Mouse (Mus musculus) layer of hippocampus, adult 2 months (tissue): ENCODE measurements around the gene Ccnd3. TPM values are rescaled to one million over a fixed set of nuclear protein-coding genes. Genes with fewer than 3 reads are reported as not detected.

ENCODE experiments used
- DNase-seq, 2 experiments: peaks; one replicate each; pipeline ENCODE4 v3.0.0; 2022; ENCODE audit warnings: low spot score in 2 of 2
- H3K27ac ChIP-seq: fragments of 200-600 bp; 2 replicates; pipeline ENCODE4 v1.8.1; 2022
- H3K4me3 ChIP-seq: fragments of 200-600 bp; 2 replicates; pipeline ENCODE4 v1.8.1; 2022; ENCODE audit warnings: mild to moderate bottlenecking
- CTCF ChIP-seq: fragments of 200-600 bp; conservative IDR thresholded peaks from 2 replicates; pipeline ENCODE4 v1.8.1; 2022; ENCODE audit warnings: antibody characterized with exemption, mild to moderate bottlenecking, moderate library complexity
- total RNA-seq, 2 experiments: library from RNA; stranded (reverse); gene quantifications; 2 replicates each; pipeline ENCODE4 v1.2.3; 2021

The Ccnd3 gene
- total RNA-seq, 2 experiments from 2014 or later, result 33.9 to 41.8 TPM

GRCm38 (mm10) chr17:47632181-47632840 lies 127.5 kb downstream of the Ccnd3 start:
- no peak overlapping the region for H3K4me3 ChIP-seq

DNA sequence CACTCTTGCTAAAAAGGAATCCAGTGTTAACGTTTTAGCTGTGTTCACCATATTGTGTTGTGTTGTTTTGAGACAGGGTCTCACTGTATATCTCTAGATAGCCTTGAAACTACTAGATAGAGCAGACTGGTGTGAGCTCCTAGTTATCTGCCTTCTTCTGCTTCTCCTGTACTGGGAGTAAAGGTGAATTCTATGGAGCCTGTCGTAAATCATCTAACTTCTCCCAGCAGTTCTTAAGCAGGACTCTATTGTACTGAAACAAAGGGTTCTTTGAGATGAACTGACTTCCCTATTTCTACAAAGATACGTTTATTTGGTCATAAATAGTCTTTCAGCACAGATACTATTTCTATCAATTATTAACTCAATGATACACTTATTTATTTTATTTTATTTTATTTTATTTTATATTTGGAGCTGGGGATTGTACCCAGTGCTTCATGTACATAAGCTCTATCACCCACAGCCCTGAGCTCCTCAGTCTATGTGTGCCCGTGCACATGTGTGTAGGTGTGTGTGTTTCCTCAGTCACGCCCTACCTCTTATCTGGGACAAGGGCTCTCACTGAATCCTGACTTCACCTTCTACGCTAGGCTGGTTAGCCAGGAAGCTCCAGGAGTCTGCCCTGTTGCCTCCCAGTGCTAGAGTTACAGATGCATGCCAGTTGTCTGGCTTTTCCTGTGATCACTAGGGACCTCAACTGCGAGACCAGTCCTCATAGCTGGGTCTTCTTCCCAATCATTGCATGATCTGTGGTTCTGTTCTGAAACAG lies 129.3 kb downstream of the Ccnd3 start:
- no peak for TF ChIP-seq CTCF
- no peak for DNase-seq
- H3K27ac ChIP-seq, result no peak overlapping the region
- no peak overlapping the region for H3K4me3 ChIP-seq

More at GRCm38 (mm10) chr17:47632181-47632840, 127.5 kb downstream of the Ccnd3 start:
- no peak overlapping the region for H3K27ac ChIP-seq
- DNase-seq, result no peak
- 0 out of 2 replicates have a peak, but pooled peaks have one; percentile 10 for TF ChIP-seq CTCF

GRCm38 (mm10) chr17:47642992-47643391 lies 138.1 kb downstream of the Ccnd3 start:
- Histone ChIP-seq H3K4me3 (no peak overlapping the region), H3K27ac (no peak overlapping the region)
- peak; percentile 64 for TF ChIP-seq CTCF
- DNase-seq, result no peak

DNA sequence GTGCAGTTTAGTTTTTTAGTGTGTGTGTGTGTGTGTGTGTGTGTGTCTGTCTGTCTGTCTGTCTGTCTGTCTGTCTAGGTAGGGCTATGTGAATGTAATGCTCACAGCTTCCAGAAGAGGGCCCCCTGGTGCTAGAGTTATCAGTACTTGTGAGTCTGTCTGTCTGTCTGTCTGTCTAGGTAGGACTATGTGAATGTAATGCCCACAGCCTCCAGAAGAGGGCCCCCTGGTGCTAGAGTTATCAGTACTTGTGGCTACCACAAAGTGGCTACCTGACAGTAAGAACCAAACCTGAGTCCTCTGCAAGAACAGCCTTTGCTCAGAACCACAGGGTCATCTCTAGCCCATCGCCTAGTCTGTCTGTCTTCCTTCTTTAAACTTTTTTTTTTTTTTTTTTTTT lies 141.8 kb downstream of the Ccnd3 start:
- H3K27ac ChIP-seq, result no peak overlapping the region
- no peak overlapping the region for H3K4me3 ChIP-seq
- peak; percentile 9 to 53 for DNase-seq
- TF ChIP-seq CTCF, result peak; percentile 74

DNA sequence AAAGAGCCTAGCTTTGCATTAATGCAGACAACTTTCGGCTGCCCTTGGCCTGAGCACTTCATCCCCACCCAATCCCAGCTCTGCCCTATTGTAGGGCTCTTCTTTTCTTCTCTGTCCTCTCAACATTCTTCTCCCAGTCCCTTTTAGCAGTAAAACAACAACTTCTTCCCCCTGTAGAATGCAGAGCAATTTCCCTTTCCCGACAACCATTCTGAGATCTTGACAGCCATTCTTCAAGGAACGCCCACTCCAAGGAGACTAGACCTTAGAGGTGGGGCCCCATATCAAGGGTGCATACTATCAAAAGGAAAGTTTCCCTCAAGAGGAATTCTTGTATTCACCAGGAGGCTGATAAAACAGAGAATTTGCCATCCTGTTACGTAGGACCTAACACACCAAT lies 144.1 kb downstream of the Ccnd3 start:
- no peak overlapping the region for H3K27ac ChIP-seq
- DNase-seq, result no peak
- no peak for TF ChIP-seq CTCF
- no peak overlapping the region for H3K4me3 ChIP-seq

Other genes with a start within 250 kb of the Ccnd3 start
- 10 to 100 TPM; 28.3 to 30.1 TPM for gene Mrps10, start 136.2 kb upstream of the Ccnd3 start, total RNA-seq
- 1 to 10 TPM; 1.7 to 2.2 TPM for gene Guca1b, start 119.7 kb upstream of the Ccnd3 start, total RNA-seq
- under 1 TPM; 0.44 to 0.71 TPM for gene Guca1a, start 104.5 kb upstream of the Ccnd3 start, total RNA-seq
- gene AI661453, start 68.4 kb upstream of the Ccnd3 start, total RNA-seq, result under 1 TPM; 0.44 to 0.74 TPM
- not detected for gene 1700001C19Rik, start 67.7 kb upstream of the Ccnd3 start, total RNA-seq
- 10 to 100 TPM; 20.5 to 26.2 TPM for gene Taf8, start 2.8 kb upstream of the Ccnd3 start, total RNA-seq
- 10 to 100 TPM; 18.1 to 18.2 TPM for gene Bysl, start 106.4 kb downstream of the Ccnd3 start, total RNA-seq
- gene Med20, start 106.5 kb downstream of the Ccnd3 start, total RNA-seq, result 10 to 100 TPM; 31.6 to 36.0 TPM
- 1 to 10 TPM; 4.4 to 5.5 TPM for gene Gm20517, start 106.5 kb downstream of the Ccnd3 start, total RNA-seq
- 10 to 100 TPM; 11.5 to 12.3 TPM for gene Usp49, start 125.6 kb downstream of the Ccnd3 start, total RNA-seq
- 100 to 1,000 TPM; 204 to 205 TPM for gene Tomm6, start 183.3 kb downstream of the Ccnd3 start, total RNA-seq
- gene Frs3, start 184.0 kb downstream of the Ccnd3 start, total RNA-seq, result 10 to 100 TPM; 23.8 to 29.0 TPM
- gene Gm21981, start 189.4 kb downstream of the Ccnd3 start, total RNA-seq, result 1 to 10 TPM; 4.1 to 4.4 TPM
- 1 to 10 TPM; 2.5 to 2.8 TPM for gene Prickle4, start 189.7 kb downstream of the Ccnd3 start, total RNA-seq
- not detected for gene Pgc, start 221.8 kb downstream of the Ccnd3 start, total RNA-seq
- gene Tfeb, start 232.0 kb downstream of the Ccnd3 start, total RNA-seq, result 10 to 100 TPM; 12.0 to 13.1 TPM